Mouse (Mus musculus): ENCODE results near the gene Slc7a1.

GRCm38 (mm10) chr5:148342061-148342741 lies 57.5 kb downstream of the Slc7a1 start:
- TF ChIP-seq POLR2A (IDR thresholded peaks at IDR 0.05; ENCODE audit: insufficient read length, low read depth) (peak; percentile 10), MYOG (IDR thresholded peaks at IDR 0.05; ENCODE audit: control insufficient read depth in 1 of 3, insufficient read depth in 1 of 3, insufficient read length in 2 of 3, low read depth in 2 of 3) (no peak), TCF3 (IDR thresholded peaks at IDR 0.05; ENCODE audit: insufficient read length, low read depth) (no peak), E2F4 (IDR thresholded peaks at IDR 0.05; ENCODE audit: insufficient read depth) (no peak), POLR2AphosphoS2 (IDR thresholded peaks at IDR 0.05; ENCODE audit: insufficient read length, low read depth) (no peak), MAX (IDR thresholded peaks at IDR 0.05; ENCODE audit: low read depth) (no peak), TCF12 (IDR thresholded peaks at IDR 0.05; ENCODE audit: insufficient read depth, poor library complexity, severe bottlenecking) (no peak)

All from myocyte (in vitro differentiated cells).